Mouse (Mus musculus): ENCODE results near the gene Tcf15.
A peak's percentile ranks its signal among the peaks of the same experiment; 100 is the strongest.

DNA sequence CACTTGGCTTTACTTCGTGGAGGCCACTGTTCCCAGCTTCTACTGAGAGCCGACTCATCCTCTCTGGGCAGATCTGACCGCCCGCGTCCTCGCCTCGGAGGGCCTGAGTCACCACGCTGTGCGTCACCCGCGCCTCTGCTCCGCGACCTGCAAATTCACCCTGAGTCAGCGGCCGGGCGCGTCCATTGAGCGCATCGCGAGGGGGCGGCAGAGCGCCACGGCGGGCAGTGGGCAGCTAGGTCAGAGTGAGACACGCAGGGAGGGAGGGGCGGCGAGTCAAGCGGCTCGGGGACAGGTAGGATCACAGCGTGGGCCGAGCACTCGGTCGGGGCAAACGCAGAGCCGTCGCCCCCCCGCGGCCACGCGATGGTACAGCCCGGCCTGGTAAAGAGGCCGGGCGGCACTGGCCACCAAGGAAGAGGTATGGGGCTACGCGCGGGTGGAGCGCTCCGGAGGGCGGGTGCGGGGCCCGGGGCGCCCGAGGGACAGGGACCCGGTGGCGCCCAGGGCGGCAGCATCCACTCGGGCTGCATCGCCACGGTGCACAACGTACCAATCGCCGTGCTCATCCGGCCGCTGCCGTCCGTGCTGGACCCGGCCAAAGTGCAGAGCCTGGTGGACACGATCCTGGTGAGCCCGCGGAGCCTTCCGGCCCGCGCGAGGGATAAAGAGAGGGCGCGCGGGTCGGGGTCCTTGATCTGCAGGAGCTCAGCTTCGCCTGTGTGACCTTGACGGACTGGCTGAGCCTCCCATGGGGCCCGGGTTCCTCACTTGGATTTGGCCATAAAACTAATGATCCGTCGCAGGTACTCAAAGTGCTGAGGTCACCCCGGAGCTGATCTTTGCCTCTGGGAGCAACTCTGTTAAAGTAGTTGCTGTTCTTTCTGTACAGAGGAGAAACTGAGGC lies 37.8 kb upstream of the Tcf15 start, which contains the start of gene Srxn1:
- TF ChIP-seq CTCF (IDR thresholded peaks at IDR 0.05; ENCODE audit: insufficient read depth, low read length) = no peak
- TF ChIP-seq POLR2A (IDR thresholded peaks at IDR 0.05; ENCODE audit: borderline replicate concordance, extremely low read depth, low read depth, low read length) = peak; percentile 53; the same call in 1 of the 2 replicates
